Mouse (Mus musculus) splenic B cell, adult 2 months (primary cell): ENCODE measurements at regions not wholly inside any gene's neighbourhood (a gene's known extent, or its start where the extent isn't known, plus 50 kb on each side); places are given as distances from the start of the nearest gene placed in this dataset.

Experiments
- DNase-seq: peaks from one replicate; pipeline ENCODE4 v3.0.0-alpha.2; 2011; ENCODE audit warnings: low read depth, low spot score
- H3K27me3 ChIP-seq: 2 replicates; pipeline ENCODE4 v1.6.1; 2012; ENCODE audit warnings: mild to moderate bottlenecking, low read length, moderate library complexity, mixed read lengths; ENCODE audit not compliant: control insufficient read depth, poor library complexity, insufficient read depth, severe bottlenecking
- H3K36me3 ChIP-seq: 2 replicates; pipeline ENCODE4 v1.6.1; 2012; ENCODE audit warnings: mild to moderate bottlenecking, low read length, moderate library complexity, mixed read lengths; ENCODE audit not compliant: control insufficient read depth, poor library complexity, insufficient read depth, severe bottlenecking

DNA sequence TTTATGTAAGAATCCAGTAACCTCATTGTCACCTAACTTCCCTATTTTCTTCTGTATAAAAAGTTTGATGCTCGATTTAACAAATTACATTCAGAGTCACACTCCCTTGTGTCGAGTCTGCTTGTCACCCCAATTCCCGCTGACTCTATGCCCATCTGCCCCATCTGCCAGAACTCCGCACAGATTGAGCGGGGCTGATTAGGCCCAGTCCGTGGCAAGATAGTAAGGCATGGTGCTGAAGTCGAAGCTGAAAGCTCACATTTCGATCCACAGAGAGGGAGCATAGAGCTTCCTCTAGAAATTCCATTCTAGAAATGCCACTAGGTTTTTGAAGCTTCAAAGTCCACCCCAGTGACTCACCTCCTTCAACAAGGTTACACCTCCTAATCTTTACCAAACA lies 210.7 kb upstream of the Akirin2 start:
- H3K36me3 ChIP-seq = no peaks in the 10 kb centered on the region
- no peak for DNase-seq
- no peaks in the 10 kb centered on the region for H3K27me3 ChIP-seq

DNA sequence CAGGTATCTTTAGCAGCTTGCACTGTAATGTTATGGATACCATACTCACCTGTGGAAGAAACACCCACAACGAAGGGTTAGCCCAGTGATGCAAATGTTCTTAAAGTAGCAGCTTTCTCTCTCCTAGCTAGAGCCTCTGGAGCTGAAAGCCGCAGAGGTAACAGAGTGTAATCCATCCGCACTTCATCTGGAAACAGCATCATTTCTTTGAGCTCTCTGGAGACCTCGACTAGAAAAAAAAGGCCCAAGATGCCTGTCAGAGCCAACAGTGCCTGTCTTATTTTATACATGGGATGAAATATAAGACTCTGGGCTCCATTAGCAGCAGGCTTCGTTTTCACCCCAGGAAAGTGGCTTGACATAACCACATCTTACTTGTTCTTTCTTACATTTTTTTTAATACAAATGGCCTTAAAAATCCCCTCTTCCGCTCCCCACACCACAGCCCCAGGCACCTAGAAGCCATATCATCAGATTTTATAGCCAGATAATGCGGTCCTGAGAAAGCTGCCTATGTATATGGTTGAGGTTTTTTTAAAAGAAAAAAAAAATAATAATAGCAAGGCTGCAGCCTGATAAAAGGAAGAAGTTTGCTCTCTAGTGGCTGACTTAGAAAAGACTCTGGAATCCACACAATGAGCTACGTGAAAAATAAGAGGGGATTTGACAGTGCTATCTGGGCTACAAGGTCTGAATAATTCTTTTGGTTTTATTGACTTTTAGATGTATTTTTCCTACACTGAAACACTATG lies 179.3 kb upstream of the Akirin2 start:
- no peak for DNase-seq
- no peaks in the 10 kb centered on the region for H3K36me3 ChIP-seq
- no peaks in the 10 kb centered on the region for H3K27me3 ChIP-seq

DNA sequence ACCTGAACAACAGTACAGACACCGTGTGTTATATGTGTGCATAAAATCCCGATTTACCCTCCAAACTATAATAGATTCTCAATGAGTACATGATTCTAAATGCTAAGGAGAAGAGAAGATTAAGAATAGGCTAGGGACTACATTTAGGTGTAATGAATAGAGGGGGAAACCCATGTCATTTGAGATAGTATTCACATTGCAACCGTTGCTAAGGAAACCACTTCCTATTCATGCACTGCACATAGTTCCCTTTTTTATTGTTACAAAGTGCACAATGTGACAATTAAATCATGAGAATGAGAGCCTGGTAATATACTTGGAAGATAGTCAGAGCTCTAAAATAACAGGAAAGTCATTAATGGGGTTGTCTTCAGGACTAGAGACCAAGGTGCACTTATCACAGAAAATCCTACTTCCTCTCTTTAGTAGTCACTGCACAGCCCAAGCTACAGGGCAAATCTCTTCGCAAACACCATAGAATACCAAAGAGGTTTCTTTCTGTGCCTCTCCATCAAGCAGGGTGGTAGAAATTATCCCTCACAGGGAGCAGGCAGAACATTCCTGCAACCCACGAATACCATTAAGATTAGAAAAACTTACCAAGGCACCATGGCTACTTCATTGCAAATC lies 164.3 kb upstream of the Akirin2 start:
- Histone ChIP-seq H3K36me3 (no peaks in the 10 kb centered on the region), H3K27me3 (no peaks in the 10 kb centered on the region)
- peak; percentile 8 for DNase-seq

DNA sequence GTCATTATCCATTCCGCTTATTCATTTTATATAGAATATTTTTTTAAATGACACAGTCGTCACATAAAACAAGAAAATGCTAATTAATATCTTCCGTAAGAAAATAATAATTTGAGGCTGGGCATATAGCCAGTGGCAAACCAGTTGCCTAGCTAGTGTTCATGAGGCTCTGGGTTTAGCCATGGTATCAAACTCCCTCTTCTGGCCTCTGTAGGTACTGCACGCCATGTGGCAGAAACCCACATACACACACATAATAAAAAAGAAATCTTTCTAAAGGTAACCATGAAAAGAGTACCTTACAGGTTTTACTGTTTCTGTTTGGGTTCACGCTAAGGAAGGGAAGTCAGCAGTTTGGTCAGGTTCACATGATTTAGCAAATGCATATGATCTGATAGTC lies 159.2 kb upstream of the Akirin2 start:
- H3K36me3 ChIP-seq = no peaks in the 10 kb centered on the region
- peak; percentile 2 for DNase-seq
- H3K27me3 ChIP-seq = no peaks in the 10 kb centered on the region

DNA sequence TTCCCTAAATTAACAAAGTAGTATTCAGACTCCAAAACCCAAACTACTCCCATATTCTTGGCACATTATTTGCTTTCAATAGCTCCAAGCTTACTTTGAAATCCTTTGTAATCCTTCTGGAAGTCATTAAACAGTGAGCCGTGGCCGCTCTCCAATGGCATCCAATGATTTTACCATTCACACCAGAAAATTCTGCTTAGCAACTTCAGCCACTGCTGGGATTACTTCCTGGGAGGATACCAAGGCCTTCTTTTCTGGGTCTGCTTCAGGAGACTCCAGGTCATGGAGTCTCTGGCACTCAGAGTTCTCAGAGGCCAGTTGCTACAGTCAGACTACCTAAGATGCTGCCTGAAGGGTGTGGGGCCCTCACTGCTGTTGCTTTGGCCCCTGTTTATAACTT lies 147.7 kb upstream of the Akirin2 start:
- DNase-seq = no peak
- no peaks in the 10 kb centered on the region for H3K36me3 ChIP-seq

DNA sequence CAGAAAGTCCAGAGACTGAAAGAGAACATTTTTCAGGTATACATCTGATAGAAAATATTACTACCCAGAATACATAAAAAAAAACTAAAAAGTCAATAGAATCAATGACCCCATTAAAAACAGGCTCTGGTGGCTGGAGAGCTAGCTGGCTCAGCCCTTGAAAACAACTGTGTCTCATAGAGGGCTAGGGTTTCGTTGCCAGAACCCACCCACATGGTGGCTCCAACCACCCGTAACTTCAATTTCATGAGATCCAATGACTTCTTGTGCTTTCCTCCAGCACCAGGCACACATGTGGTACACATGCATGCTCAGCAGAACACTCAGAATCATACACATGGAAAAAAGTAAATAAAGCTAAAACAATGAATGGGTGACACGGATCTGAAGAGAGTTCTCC lies 143.6 kb upstream of the Akirin2 start:
- Histone ChIP-seq H3K36me3 (no peaks in the 10 kb centered on the region), H3K27me3 (no peaks in the 10 kb centered on the region)
- DNase-seq = no peak

More for the DNA sequence above, 147.7 kb upstream of the Akirin2 start:
- no peaks in the 10 kb centered on the region for H3K27me3 ChIP-seq

DNA sequence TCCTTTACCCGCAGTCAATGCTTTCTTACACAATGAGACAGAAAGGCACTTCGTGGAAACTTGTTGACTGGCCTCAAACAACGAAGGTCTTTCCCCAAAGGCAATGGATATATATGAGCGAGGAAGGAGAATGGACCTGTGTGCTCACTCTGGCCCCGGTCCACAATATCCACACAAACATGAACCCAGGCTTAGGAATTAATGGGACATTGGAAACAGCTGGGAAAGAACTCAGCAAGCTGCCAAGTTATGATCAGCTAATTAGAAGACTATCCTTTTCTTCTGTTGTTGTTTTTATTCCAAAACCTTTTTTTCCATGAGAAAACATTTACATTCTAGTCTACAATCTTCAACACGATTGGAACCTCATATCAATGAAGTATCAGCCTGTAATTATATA lies 129.8 kb upstream of the Akirin2 start:
- no peak for DNase-seq
- Histone ChIP-seq H3K27me3 (no peaks in the 10 kb centered on the region; the same call in 1 of the 2 replicates), H3K36me3 (no peaks in the 10 kb centered on the region)

DNA sequence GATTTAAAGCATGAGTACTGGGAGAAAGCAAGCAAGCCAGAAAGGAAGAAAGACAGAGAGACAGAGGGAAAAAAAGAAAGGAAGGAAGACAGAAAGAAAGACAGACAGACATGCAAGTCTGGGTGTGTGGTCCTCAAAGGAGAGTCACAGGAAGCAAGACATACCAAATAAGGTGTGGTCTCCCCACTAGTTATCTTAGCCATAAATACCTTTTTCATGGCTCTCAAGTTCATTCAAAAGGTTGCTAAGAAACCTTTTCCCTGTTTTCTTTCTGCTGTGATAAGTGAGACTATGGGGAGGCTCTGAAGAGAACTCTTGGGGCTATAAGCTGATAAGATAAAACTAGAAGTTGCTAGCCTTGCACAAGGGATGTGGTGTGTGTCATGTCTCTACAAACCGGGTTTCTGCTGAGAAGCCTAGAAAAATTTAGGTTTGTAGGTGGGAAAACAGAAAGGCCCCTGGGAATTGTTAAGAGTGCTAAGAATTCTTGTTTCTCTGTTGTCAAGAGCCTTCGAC lies 126.5 kb upstream of the Akirin2 start:
- no peaks in the 10 kb centered on the region; the same call in 1 of the 2 replicates for H3K27me3 ChIP-seq
- no peak for DNase-seq
- H3K36me3 ChIP-seq = no peaks in the 10 kb centered on the region

DNA sequence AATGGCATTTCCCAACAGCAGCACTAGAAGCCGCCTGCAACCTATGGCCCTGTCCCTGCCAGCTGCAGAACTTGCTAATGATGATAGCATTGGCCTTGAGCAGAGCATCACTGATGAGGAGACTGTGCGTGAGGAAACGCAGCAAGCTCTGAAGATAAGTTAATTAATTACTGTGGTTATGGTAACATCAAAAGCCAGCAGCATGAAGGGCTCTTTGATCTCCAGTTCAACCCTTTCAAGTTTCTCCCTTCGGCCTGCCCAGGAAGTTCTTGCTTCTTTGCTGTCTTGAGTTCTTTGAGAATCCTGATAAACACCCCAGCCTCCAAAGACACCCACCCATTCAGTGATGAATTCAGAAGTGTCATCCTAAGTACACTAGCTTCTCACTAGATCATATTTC lies 121.7 kb upstream of the Akirin2 start:
- H3K36me3 ChIP-seq = no peaks in the 10 kb centered on the region
- DNase-seq = no peak
- no peaks in the 10 kb centered on the region for H3K27me3 ChIP-seq

DNA sequence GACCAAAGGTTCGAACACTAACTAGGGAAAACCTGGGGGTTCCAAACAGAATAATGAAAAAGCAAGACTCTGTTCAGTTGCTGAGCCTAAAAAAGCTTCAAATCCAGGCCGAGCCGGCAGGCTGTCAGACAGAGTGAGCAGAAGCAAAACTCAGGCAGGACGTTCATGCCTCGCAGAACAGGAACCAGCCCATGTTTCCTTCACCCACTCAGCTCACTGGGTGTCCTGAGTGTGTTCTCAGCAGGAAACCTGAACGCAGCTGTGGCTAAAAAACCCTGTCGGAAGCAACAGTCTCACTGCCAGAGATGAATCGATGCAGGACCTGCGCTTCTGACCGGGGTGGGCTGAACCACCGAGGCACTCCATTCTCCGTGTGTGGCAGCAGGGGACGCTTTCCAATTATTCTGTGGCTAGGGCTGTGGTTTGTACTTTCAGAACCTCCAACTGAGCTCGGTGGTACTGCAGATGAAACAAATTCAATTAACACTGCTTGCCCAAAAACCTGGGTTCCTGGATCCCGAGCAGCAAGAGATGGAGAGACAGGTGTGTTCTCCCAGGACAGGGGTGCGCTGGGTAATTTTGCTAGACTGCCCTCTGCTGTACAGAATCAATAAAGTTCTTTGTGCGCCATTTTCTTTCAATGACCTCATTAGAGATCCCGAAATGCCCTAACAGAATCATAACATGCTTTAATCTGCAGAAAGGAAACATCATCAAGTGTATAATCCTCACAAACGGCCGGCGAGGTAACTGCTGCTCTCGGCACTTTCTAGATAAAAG lies 121.1 kb upstream of the Akirin2 start:
- peak; percentile 31 for DNase-seq
- Histone ChIP-seq H3K36me3 (no peaks in the 10 kb centered on the region), H3K27me3 (no peaks in the 10 kb centered on the region)

DNA sequence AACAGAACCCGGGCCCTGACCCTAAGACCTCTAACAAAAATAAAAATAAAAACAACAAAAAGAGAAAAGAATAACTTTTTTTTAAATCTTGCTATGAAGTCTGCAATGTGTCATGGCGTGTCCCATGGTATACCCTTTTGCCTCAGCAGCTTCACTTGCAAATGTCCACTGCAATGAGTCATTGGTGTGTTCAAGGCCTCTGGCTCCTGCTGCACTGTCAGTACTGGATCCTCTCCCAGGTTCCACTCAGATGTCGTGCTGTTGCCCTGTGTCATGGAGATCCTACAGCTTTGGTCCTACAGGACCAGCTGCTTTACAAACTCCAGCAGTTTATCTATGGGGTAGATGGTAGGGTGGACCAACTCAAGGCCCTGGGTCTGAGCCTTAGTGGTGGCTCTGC lies 113.4 kb upstream of the Akirin2 start:
- Histone ChIP-seq H3K36me3 (no peaks in the 10 kb centered on the region), H3K27me3 (no peaks in the 10 kb centered on the region)
- DNase-seq = no peak

DNA sequence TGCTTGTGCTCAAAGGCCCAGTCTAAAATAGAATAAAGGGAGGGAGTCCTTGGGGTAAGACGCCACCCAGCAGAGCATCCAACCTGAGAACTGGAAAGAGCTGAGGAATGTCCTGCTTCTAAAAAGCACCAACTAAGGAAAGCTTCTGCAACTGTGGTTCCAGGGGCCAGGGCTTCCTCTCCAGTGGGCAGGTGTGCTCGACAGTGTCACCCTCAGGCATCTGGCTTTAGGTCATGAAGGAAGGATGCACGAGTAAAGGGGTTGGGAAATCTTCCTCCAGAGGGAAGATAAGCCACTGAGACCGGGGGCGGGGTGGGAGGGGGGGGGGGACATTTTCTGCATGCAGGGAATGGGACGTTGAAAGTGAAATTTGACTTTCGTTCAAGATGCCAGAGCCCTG lies 101.2 kb upstream of the Akirin2 start:
- H3K36me3 ChIP-seq = no peaks in the 10 kb centered on the region
- no peak for DNase-seq

DNA sequence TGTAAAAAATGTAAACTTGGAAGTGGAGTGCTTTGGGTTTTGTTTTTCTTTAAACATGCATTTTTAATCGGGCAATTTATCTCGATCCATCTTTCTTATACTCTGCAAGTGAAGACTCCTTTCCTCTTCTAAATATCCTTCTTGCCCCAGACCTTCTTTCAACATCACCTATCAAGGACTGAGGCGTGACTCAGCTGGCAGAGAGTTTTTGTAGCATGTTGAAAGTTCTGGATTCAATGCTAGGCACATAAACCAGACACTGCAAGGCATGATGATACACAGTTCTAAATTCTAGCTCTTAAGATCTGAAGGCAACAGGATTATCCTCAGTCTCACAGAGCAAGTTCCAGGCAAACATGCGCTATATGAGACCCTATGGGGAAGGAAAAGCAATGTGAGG lies 88.1 kb upstream of the Akirin2 start:
- DNase-seq = no peak

More for the DNA sequence above, 101.2 kb upstream of the Akirin2 start:
- no peaks in the 10 kb centered on the region for H3K27me3 ChIP-seq

DNA sequence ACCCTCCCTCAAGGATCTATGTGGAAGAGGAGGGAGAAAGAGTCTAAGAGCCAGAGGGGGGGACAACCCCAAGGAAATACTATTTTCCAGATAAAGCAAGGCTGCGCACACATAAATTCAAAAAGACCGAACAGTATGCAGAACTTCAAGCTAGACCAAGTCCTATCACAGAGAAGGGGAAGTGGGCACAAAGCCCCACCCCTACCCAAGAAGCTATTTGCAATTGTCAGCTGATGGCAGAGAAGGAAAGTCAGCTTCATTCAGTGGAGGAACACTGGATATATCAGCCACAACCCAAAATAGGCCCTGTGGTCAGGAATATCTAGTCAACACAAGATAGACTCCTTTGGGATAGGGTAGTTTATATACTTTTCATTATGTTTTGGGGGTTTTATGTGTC lies 84.9 kb upstream of the Akirin2 start:
- no peak for DNase-seq

More for the DNA sequence above, 88.1 kb upstream of the Akirin2 start:
- no peaks in the 10 kb centered on the region for H3K27me3 ChIP-seq
- no peaks in the 10 kb centered on the region; the same call in 1 of the 2 replicates for H3K36me3 ChIP-seq

DNA sequence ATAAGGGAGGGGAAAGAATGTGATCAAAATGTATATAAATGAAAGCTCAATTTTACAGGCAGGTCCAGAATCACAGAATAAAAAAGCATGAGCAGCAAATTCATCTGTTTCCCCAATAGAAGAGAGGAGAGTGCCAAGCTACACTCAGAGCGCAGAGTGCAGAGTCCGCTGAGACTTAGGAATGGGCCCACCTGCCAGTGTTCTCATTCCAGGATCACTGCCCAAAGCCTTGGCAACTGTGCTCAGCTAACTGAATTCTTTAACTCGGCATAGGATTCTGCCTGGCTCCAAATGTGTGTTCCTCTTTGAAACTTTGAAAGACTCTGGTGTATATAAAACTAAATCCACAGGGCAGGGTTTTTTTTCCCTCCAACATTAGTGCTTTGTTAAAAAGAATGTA lies 84.4 kb upstream of the Akirin2 start:
- Histone ChIP-seq H3K36me3 (no peaks in the 10 kb centered on the region), H3K27me3 (no peaks in the 10 kb centered on the region)
- no peak for DNase-seq

More for the DNA sequence above, 84.9 kb upstream of the Akirin2 start:
- Histone ChIP-seq H3K27me3 (no peaks in the 10 kb centered on the region), H3K36me3 (no peaks in the 10 kb centered on the region)
